20 mouse cellular contexts compared by ENCODE assay signal in the genomic region with DNA sequence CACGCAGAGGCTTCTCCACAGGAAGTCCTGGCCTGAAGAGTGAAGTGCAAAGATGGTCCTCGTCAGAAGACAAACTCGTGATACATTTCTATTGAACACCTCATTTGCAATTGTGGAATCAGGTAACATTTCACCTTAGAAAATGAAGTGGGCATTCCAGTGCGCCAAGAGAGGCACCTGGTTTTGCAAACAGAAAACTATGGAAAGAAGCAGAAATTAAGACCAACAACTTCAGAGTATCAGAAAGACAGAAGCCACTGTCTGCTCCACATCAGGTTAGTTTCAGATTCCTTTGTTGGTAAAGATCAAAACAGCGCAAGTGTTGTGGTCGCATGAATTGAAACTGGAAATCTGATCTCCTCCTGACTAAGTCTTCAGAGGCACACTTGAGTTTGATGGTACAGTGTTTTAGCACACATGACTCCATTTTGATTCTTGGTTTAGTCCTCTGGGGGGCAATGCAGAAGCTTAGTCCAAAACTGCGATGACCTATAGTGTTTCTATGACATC. TPM values are rescaled to one million over a fixed set of nuclear protein-coding genes. Genes with fewer than 3 reads are reported as not detected.
DNase-seq lines count a peak whose midpoint lies in the region; ATAC-seq and TF ChIP-seq lines count a peak whose summit lies in the region.
"Had no signal": no experiment of that assay in that cellular context is flagged by ENCODE, and none has a peak within 500 bp of the region (broad histone marks: within the 10 kb centered on the region; RNA-seq: fewer than 3 reads in every experiment).

No protein-coding gene starts in this region.

- H3K4me1 ChIP-seq in spleen, adult 2 months (ENCODE audit: control insufficient read depth, insufficient read depth, insufficient read length) = peaks cover 11% of the 10 kb centered on the region
- peaks cover 8% of the 10 kb centered on the region for H3K4me1 ChIP-seq in hindbrain, embryonic 16.5 days (ENCODE audit: control insufficient read depth, insufficient read depth, low read depth, low read length)

- TF ChIP-seq POLR2A in spleen, adult 2 months (IDR thresholded peaks at IDR 0.05; ENCODE audit: low read depth, low read length) = no peak

- no peaks in the 10 kb centered on the region for H3K36me3 ChIP-seq in spleen, adult 2 months (ENCODE audit: control insufficient read depth, insufficient read depth, low read length)
- H3K36me3 ChIP-seq in hindbrain, embryonic 16.5 days (ENCODE audit: control insufficient read depth, insufficient read depth, low read length) = no peaks in the 10 kb centered on the region
- H3K36me3 ChIP-seq: embryonic facial prominence, embryonic 13.5 days; forebrain, embryonic 12.5 days; heart, embryonic 15.5 days; hindbrain, embryonic 13.5 days had no signal

- no peaks in the 10 kb centered on the region for H3K9me3 ChIP-seq in hindbrain, embryonic 16.5 days (ENCODE audit: control insufficient read depth, low read length)
- H3K9me3 ChIP-seq: embryonic facial prominence, embryonic 13.5 days; forebrain, embryonic 12.5 days; heart, embryonic 15.5 days; hindbrain, embryonic 13.5 days had no signal

- ATAC-seq in activated CD4-positive, CD25-positive, alpha-beta regulatory T cell, adult 4 months = peak; percentile 51
- no peak for ATAC-seq in hindbrain, embryonic 16.5 days
- ATAC-seq: forebrain, embryonic 16.5 days had no signal

- peak in 1 of 2 experiments; percentile 32 for DNase-seq in spleen, adult 2 months (ENCODE audit: low read depth in 1 of 2, low spot score in 2 of 2)
- no peak for DNase-seq in spleen, adult 12 weeks (ENCODE audit: low spot score)
- peak; percentile 52 for DNase-seq in CD4-positive, CD25-positive, alpha-beta regulatory T cell, adult 2 months (ENCODE audit: low read depth, low spot score)
- DNase-seq in embryo, embryonic 9.5 days (ENCODE audit: extremely low spot score) = no peak
- DNase-seq in frontal cortex, postnatal 14 days (ENCODE audit: low spot score in 2 of 2) = no peak
- DNase-seq: adrenal gland, adult 2 months; adrenal gland, postnatal 25 days; cerebellum, adult 2 months; cerebellum, postnatal 14 days; gastrocnemius, postnatal 14 days; heart, adult 2 months; heart, postnatal 14 days had no signal

- H3K27me3 ChIP-seq in spleen, adult 2 months (ENCODE audit: control insufficient read depth, insufficient read depth, low read length) = no peaks in the 10 kb centered on the region
- no peaks in the 10 kb centered on the region; the same call in 1 of the 2 replicates for H3K27me3 ChIP-seq in hindbrain, embryonic 16.5 days (replicated peaks; ENCODE audit: control insufficient read depth, insufficient read depth, low read length)
- H3K27me3 ChIP-seq: embryonic facial prominence, embryonic 13.5 days; forebrain, embryonic 12.5 days; heart, embryonic 15.5 days; hindbrain, embryonic 13.5 days had no signal

- H3K9ac ChIP-seq in hindbrain, embryonic 16.5 days (ENCODE audit: low read depth, low read length) = no peak overlapping the region
- H3K9ac ChIP-seq: embryonic facial prominence, embryonic 13.5 days; forebrain, embryonic 12.5 days; heart, embryonic 15.5 days; hindbrain, embryonic 13.5 days had no signal

- 64% methylated on average over 7 of the region's 7 CpGs for WGBS in spleen, adult 2 months
- WGBS in hindbrain, embryonic 16.5 days = 83% methylated on average over 7 of the region's 7 CpGs

- no peak for TF ChIP-seq CTCF in spleen, adult 2 months (IDR thresholded peaks at IDR 0.05; ENCODE audit: extremely low read depth, insufficient read depth, insufficient read length, insufficient replicate concordance)

- no peak overlapping the region for H3K4me2 ChIP-seq in hindbrain, embryonic 16.5 days (ENCODE audit: low read length)
- H3K4me2 ChIP-seq: embryonic facial prominence, embryonic 13.5 days; forebrain, embryonic 12.5 days; heart, embryonic 11.5 days; heart, embryonic 15.5 days; hindbrain, embryonic 13.5 days had no signal

- no peak overlapping the region for H3K4me3 ChIP-seq in spleen, adult 2 months (ENCODE audit: extremely low read depth, insufficient read depth, insufficient read length)
- no peak overlapping the region for H3K4me3 ChIP-seq in hindbrain, embryonic 16.5 days (ENCODE audit: low read length)
- H3K4me3 ChIP-seq: embryonic facial prominence, embryonic 13.5 days; forebrain, embryonic 12.5 days; heart, adult 2 months; heart, embryonic 15.5 days; hindbrain, embryonic 13.5 days had no signal

- peak overlapping the region; percentile 17; the same call in 1 of the 2 replicates for H3K27ac ChIP-seq in spleen, adult 2 months (ENCODE audit: insufficient read depth, low read length)
- no peak overlapping the region for H3K27ac ChIP-seq in hindbrain, embryonic 16.5 days (ENCODE audit: low read depth, low read length)
- H3K27ac ChIP-seq: embryonic facial prominence, embryonic 13.5 days; forebrain, embryonic 12.5 days; heart, adult 2 months; heart, embryonic 15.5 days; hindbrain, embryonic 13.5 days had no signal

RNA-seq across cellular contexts. Expression of a gene that starts 5.6 kb away (rescaled TPM):
- polyA plus RNA-seq in spleen, adult 2 months (2012; rRNA removed) = 7.6 and 8.2 TPM in 2 replicates
- polyA plus RNA-seq in activated CD4-positive, CD25-positive, alpha-beta regulatory T cell, adult 4 months (2017; shearing (Covaris generic)) = 10 to 100 TPM; 13.0 to 15.3 TPM
- polyA plus RNA-seq in hindbrain, embryonic 16.5 days (2015; fragmentation: Nextera tagmentation; extraction: Ambion mirVana) = 11.9 and 13.6 TPM in 2 replicates

RNA-seq across cellular contexts. Expression of a gene that starts 34.2 kb away (rescaled TPM):
- 173 and 334 TPM in 2 replicates for polyA plus RNA-seq in spleen, adult 2 months (2012; rRNA removed)
- 1,000 to 10,000 TPM; 1,514 to 2,306 TPM for polyA plus RNA-seq in activated CD4-positive, CD25-positive, alpha-beta regulatory T cell, adult 4 months (2017; shearing (Covaris generic))
- 2,854 and 3,176 TPM in 2 replicates for polyA plus RNA-seq in hindbrain, embryonic 16.5 days (2015; fragmentation: Nextera tagmentation; extraction: Ambion mirVana)

RNA-seq across cellular contexts. Expression of a gene that starts 55.1 kb away (rescaled TPM):
- 14.9 and 17.7 TPM in 2 replicates for polyA plus RNA-seq in spleen, adult 2 months (2012; rRNA removed)
- polyA plus RNA-seq in activated CD4-positive, CD25-positive, alpha-beta regulatory T cell, adult 4 months (2017; shearing (Covaris generic)) = 100 to 1,000 TPM; 201 to 218 TPM
- 276 and 284 TPM in 2 replicates for polyA plus RNA-seq in hindbrain, embryonic 16.5 days (2015; fragmentation: Nextera tagmentation; extraction: Ambion mirVana)

Comparison
In these comparisons a context has a peak if more than half of its experiments do, and no peak if none do; other contexts are left out.
1. RNA of a gene that starts 55.1 kb away (polyA plus RNA-seq): 276 to 284 TPM in hindbrain, embryonic 16.5 days and 201 to 218 TPM in activated CD4-positive, CD25-positive, alpha-beta regulatory T cell, adult 4 months; 14.9 to 17.7 TPM in spleen, adult 2 months; every median in the first group is over 10 times any median in the second.